Mouse (Mus musculus) small intestine, adult 2 months (tissue): ENCODE data around the gene Gm17409.

ENCODE experiments used
- CTCF ChIP-seq: fragments of 200-500 bp; IDR thresholded peaks from 2 replicates; pipeline ENCODE4 v1.5.1; 2012; ENCODE audit warnings: low read depth, mild to moderate bottlenecking, control low read depth, inconsistent platforms, low read length, moderate library complexity, mixed read lengths; ENCODE audit not compliant: insufficient replicate concordance, insufficient read length; ENCODE audit errors: extremely low read depth
- POLR2A ChIP-seq: fragments of 200-500 bp; IDR thresholded peaks from 2 replicates; pipeline ENCODE4 v1.6.1; 2012; ENCODE audit warnings: low read depth, mild to moderate bottlenecking, control low read depth, inconsistent platforms, low read length, moderate library complexity

DNA sequence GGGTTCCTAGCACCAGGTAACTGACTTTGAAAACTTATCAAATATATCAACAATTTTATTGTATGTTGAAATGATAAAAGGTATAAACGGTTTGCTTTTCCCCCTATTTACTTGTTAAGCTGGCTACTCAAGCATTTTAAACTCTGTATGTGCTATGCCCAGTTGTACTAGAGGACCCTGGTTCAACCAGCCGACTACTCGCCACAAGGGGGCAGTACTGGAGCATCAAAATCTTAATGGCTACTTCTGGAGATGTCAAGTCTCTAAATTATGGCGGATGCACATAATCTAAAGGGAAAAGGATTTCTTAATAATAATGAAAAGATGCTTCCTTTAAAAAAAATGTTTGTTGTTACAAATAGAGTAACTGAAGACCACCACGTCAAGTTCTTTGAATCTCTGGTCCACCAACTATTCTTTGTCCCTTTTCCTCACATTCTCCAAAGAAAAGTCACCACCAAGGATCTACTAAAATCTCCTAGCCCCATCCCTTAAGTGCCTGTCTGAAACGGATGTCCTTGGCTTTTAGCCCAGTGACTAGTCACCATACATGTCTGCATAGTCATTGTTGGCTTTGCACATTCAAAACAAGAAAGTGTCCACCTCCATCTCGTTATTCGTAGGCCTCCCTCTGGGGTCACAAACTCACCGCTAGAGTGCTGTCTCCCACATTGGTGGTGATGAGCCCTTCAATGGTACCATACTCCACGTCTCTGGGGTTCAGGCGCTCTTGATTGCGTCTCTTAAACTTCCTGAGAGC is 7.2 kb downstream of the Gm17409 start:
- TF ChIP-seq CTCF (peak; percentile 70; the same call in 1 of the 2 replicates), POLR2A (no peak)
